ENCODE assay signal across 16 mouse cellular contexts in genomic region chr3:148935056-148935455, GRCm38 (mm10). TPM values are rescaled to one million over a fixed set of nuclear protein-coding genes. Genes with fewer than 3 reads are reported as not detected.
DNase-seq lines count a peak whose midpoint lies in the region; ATAC-seq lines count a peak whose summit lies in the region.
"Had no signal": no experiment of that assay in that cellular context is flagged by ENCODE, and none has a peak within 500 bp of the region (broad histone marks: within the 10 kb centered on the region; RNA-seq: fewer than 3 reads in every experiment).

No protein-coding gene starts in this region.

- no peak overlapping the region for H3K9ac ChIP-seq in forebrain, embryonic 16.5 days (replicated peaks; ENCODE audit: low read depth, low read length)
- H3K9ac ChIP-seq: heart, embryonic 15.5 days had no signal

- H3K27me3 ChIP-seq in forebrain, embryonic 16.5 days (replicated peaks; ENCODE audit: control insufficient read depth, insufficient read depth, low read length), result no peaks in the 10 kb centered on the region
- H3K27me3 ChIP-seq: heart, embryonic 15.5 days had no signal

- no peak overlapping the region for H3K4me3 ChIP-seq in forebrain, embryonic 16.5 days (replicated peaks; ENCODE audit: low read length)
- H3K4me3 ChIP-seq: embryonic facial prominence, embryonic 10.5 days; heart, embryonic 15.5 days had no signal

- peak; percentile 68 for DNase-seq in cerebellum, postnatal 10 days
- DNase-seq in cerebellum, adult 9-10 months, result no peak
- DNase-seq in left cerebral cortex, postnatal 4 days, result peak; percentile 43
- DNase-seq in left cerebral cortex, postnatal 36 days (ENCODE audit: low spot score in 2 of 2), result no peak
- DNase-seq in spleen, adult 12 weeks (ENCODE audit: low spot score), result no peak
- DNase-seq in embryo, embryonic 11 days, result no peak
- DNase-seq: adrenal gland, postnatal 10 days; cerebellum, adult 11 months; gastrocnemius, postnatal 36 days; lung, postnatal 4 days; right cerebral cortex, postnatal 4 days had no signal

- no peaks in the 10 kb centered on the region for H3K36me3 ChIP-seq in forebrain, embryonic 16.5 days (ENCODE audit: control insufficient read depth, insufficient read depth)
- H3K36me3 ChIP-seq: heart, embryonic 15.5 days had no signal

- H3K27ac ChIP-seq in forebrain, embryonic 16.5 days (ENCODE audit: low read length), result peak overlapping the region; percentile 92
- H3K27ac ChIP-seq: embryonic facial prominence, embryonic 10.5 days; heart, embryonic 15.5 days; kidney, postnatal 0 days had no signal

- intact Hi-C loops in left cerebral cortex, postnatal 4 days (cut with DNase I), result no loop called here
- intact Hi-C loops in left cerebral cortex, postnatal 36 days (cut with DNase I), result no loop called here

- ATAC-seq in forebrain, embryonic 16.5 days, result peak; percentile 89
- ATAC-seq in megakaryocyte progenitor cell, adult 5-6 weeks (replicated peaks; ENCODE audit: poor library complexity), result peak; percentile 82

- peaks cover 29% of the 10 kb centered on the region for H3K4me1 ChIP-seq in forebrain, embryonic 16.5 days (replicated peaks; ENCODE audit: control insufficient read depth, insufficient read depth, low read length)

- no peaks in the 10 kb centered on the region for H3K9me3 ChIP-seq in forebrain, embryonic 16.5 days (ENCODE audit: control insufficient read depth, low read length)
- H3K9me3 ChIP-seq: embryonic facial prominence, embryonic 10.5 days; heart, embryonic 15.5 days had no signal

- 53% methylated on average over 9 of the region's 9 CpGs for WGBS in forebrain, embryonic 16.5 days

- no peak overlapping the region for H3K4me2 ChIP-seq in forebrain, embryonic 16.5 days (ENCODE audit: low read length)
- H3K4me2 ChIP-seq: heart, embryonic 15.5 days had no signal

RNA-seq across cellular contexts. Expression of gene Adgrl2, which starts 55.3 kb away (rescaled TPM):
- total RNA-seq in left cerebral cortex, postnatal 4 days (2021), result 100 to 1,000 TPM; 258 to 274 TPM
- total RNA-seq in left cerebral cortex, postnatal 36 days (2021), result 100 to 1,000 TPM; 123 to 129 TPM
- 132 and 139 TPM in 2 replicates for polyA plus RNA-seq in forebrain, embryonic 16.5 days (2015; fragmentation: Nextera tagmentation; extraction: Ambion mirVana)
- total RNA-seq in megakaryocyte progenitor cell, adult 5-6 weeks (2015), result 9.0 and 15.0 TPM in 2 replicates
- 4.2 and 7.1 TPM in 2 replicates for total RNA-seq in megakaryocyte progenitor cell, adult 5-6 weeks (2017)

Comparison
In these comparisons a context has a peak if more than half of its experiments do, and no peak if none do; other contexts are left out.
1. DNase-seq: peak in cerebellum, postnatal 10 days (2 of 2) and left cerebral cortex, postnatal 4 days (single experiment); none in cerebellum, adult 9-10 months (single experiment), left cerebral cortex, postnatal 36 days (0 of 2), spleen, adult 12 weeks (single experiment) and embryo, embryonic 11 days (single experiment).
2. RNA of gene Adgrl2, which starts 55.3 kb away (total RNA-seq): 258 to 274 TPM in left cerebral cortex, postnatal 4 days and 123 to 129 TPM in left cerebral cortex, postnatal 36 days; 4.2 to 15.0 TPM in megakaryocyte progenitor cell, adult 5-6 weeks; every median in the first group is over 4 times any median in the second.